Mouse (Mus musculus): ENCODE measurements at regions not wholly inside any gene's neighbourhood (a gene's known extent, or its start where the extent isn't known, plus 50 kb on each side); places are given as distances from the start of the nearest gene placed in this dataset.

DNA sequence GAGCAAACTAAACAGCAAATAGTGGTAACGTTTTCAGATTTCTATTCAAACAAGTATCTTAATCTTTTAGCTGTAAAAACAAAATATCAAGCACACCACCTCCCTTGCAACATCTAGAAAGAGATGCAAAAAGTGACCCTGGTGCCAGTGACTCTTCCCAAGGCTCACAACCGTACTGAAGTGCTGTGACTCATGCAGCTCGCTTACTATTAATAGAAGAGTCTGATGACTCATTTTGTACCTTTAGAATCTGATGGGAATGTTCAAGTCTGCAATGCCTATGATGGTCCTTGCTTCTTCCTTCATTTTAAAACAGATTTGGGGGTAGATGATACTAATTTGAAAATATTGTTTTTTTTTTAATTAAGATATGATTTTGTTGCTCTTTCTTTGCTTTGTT lies 88.5 kb downstream of the Arrdc3 start:
- TF ChIP-seq CTCF (IDR thresholded peaks at IDR 0.05 in 2 of 3, conservative IDR thresholded peaks at IDR 0.05 in 1 of 3; ENCODE audit: control insufficient read depth in 1 of 3, insufficient read depth in 1 of 3, low read depth in 2 of 3, low read length in 3 of 3, poor library complexity in 1 of 3, severe bottlenecking in 1 of 3): no peak
- no peak for TF ChIP-seq POLR2A (IDR thresholded peaks at IDR 0.05; ENCODE audit: control insufficient read depth in 1 of 2, insufficient read depth in 1 of 2, low read depth in 1 of 2, low read length in 2 of 2, poor library complexity in 1 of 2)
- TF ChIP-seq ZKSCAN1 (IDR thresholded peaks at IDR 0.05; ENCODE audit: low read depth, low read length): no peak
- TF ChIP-seq TAL1 (IDR thresholded peaks at IDR 0.05; ENCODE audit: low read length): no peak
- TF ChIP-seq MAX (IDR thresholded peaks at IDR 0.05; ENCODE audit: low read length): no peak
- TF ChIP-seq ELF1 (IDR thresholded peaks at IDR 0.05; ENCODE audit: low read depth, low read length): no peak
- TF ChIP-seq HCFC1 (IDR thresholded peaks at IDR 0.05; ENCODE audit: low read depth, low read length): no peak
- no peak for TF ChIP-seq POLR2AphosphoS5 (IDR thresholded peaks at IDR 0.05; ENCODE audit: borderline replicate concordance, low read depth, low read length)
- no peak for TF ChIP-seq CHD1 (IDR thresholded peaks at IDR 0.05; ENCODE audit: low read depth, low read length)
- no peak for TF ChIP-seq ZC3H11A (IDR thresholded peaks at IDR 0.05; ENCODE audit: low read depth, low read length)
- no peak for TF ChIP-seq GATA1 (IDR thresholded peaks at IDR 0.05; ENCODE audit: low read depth, low read length)
